Mouse (Mus musculus): ENCODE data around the gene Tesmin.
A peak's percentile ranks its signal among the peaks of the same experiment; 100 is the strongest.

Tesmin gene

DNA sequence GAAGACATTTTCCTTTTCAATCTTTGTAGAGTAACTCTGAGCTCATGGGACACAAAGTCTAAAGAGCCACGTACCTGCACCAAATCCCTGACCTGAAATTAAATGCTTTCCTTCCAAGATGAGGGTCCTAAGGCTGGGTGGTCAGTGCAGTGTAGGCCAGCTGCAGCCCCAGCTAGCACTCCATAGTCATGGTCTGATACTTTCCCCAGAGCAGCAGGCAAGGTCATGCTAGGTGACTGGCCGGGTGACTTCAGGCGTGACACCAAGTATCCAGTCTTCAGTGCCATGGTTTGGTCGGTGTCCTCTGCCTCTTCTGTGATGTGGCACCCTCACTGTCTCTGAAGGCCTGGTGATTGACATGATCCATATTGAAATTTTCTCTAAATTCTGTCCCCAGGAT, 11.4 kb downstream of the Tesmin start:
- DNase-seq: no peak

DNA sequence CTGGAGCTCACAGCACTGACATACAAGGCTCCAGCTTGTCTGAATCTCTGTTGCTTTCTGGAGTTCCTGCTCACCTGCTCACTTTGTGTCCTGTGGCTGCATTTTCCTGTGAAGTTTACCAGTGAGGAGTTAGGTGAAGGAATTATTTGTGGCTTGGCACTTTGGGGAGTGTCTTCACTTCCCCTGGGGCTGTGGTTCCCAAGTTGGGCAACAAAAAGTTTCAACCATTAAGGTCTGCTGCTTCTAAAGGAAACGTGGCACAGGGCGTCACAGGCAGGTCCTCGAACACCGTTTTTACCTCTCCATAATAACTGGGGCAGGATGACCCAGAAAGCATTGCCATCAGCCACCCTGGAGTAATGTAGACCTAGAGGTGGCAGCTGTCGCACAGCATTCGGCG, 12.8 kb downstream of the Tesmin start:
- DNase-seq: no peak

DNA sequence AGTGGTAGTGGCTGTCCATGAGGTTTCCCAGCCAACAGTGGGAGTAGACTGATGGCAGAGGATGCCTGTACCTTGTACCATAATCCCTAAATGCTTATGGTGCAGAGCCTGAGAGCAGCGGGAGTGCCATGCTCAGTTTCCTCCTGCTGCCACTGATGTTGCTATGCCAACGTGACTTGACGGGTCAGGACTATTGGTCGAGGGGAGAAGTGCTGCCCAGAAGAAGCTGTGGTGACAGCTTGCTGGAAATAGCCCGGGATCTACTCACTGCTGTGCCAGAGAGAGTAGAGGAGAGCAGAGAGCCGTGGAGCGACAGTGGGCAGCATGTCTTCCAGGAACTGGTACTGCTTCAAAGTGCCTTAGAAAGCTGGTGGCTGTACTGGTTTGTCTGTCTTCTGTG, 13.3 kb downstream of the Tesmin start:
- no peak for DNase-seq

- DNase-seq: no peak
Measured at GRCm38 (mm10) chr19:3402390-3402789, 13.7 kb downstream of the Tesmin start.

DNA sequence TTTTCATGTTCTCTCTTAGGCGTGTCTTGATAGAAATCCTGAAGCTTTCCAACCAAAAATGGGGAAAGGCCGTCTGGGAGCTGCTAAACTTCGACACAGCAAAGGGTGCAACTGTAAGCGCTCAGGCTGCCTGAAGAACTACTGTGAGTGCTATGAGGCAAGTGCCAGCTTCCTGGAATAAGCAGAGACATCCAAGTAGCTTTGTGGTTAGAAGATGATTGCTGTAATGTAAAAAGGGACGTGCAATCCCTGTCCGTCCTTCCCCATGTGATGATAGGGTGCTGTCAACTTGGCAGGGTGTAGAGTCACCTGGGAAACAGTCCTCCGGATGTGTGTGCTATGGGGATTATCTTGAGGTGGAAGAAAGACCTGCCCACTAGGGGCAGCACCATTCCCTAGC, 15.4 kb downstream of the Tesmin start:
- no peak for DNase-seq

DNA sequence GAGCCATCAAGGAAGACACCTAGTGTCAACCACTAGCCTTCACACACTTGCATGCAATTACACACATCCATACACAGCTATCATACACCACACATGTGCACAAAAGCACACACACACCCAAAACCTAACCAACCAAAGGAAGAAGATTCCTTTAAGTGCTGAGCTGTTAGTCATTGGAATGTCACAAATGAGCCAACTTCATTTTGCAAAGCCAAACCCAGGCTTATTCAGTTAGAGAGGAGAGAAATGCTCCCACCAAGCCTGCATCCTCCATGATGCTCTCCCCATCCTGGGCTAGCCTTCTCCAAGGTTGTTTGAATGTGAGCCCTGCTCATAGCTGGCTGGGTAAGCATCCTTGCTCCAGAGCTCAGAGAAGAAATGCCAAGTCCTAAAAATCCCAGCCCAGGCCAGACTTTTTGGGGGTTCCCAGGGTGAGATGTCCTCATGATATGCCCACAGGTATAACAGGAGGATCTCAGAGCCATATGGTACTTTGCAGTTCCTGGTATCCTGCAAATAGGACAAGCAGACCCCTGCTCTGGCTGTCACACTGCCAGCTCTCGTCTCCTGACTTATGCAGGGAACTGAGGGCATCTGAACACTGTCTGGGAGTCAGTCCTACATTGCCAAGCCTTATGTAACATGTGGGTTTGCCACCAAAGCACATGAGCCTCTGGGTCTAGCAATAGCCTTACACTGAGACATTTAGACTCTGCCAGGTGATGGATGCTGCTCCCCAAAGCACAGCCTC, 17.0 kb downstream of the Tesmin start:
- DNase-seq: no peak

DNA sequence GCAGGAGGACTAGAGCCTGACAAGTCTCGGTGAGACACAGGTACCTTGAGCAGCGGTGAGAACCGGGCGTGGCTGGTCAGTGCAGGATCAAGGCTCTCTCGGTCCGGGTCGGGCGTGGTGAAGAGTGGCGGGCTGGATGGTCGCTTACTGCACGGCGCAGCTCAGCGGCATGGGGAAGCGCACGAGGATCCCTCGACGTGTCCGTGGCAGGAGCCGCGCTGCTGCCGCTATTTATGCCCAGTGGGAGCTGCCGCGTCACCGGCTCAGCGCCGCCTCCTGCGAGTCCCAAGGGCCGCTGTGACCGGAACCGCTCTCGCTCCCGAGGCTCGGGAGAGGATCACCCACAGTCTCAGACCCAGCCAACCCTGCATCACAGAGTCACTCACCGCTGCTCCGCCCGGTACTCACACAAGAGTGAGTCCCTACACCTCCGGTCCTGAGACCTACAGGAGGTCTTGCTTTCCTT, 25.6 kb downstream of the Tesmin start, which contains the start of gene Gal:
TSS of gene Gal (minus strand) at position 277 of the 466 bp plus-strand sequence.
- DNase-seq: no peak

DNA sequence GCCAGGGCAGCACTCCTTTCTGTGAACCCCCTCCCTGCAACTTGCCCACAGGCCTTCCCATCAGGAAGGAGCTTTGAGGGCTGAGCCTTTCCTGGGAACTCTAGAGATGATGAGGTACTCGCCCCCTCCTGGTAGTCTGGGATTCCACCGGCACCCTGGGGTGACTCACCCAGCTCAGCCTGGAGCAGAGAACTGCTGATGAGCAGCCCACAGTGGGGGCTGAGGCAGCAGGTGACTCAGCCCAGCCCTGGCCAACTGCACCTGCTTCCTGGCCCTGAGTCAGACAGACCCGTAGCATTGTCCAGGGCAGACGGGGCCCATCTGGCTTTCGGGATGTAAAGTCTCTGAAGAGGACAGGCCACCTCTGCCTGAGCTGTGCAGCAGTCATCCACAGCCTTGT, 30.6 kb downstream of the Tesmin start:
- no peak for DNase-seq

- no peak for DNase-seq
Measured at GRCm38 (mm10) chr19:3422488-3422887, 33.8 kb downstream of the Tesmin start.

DNA sequence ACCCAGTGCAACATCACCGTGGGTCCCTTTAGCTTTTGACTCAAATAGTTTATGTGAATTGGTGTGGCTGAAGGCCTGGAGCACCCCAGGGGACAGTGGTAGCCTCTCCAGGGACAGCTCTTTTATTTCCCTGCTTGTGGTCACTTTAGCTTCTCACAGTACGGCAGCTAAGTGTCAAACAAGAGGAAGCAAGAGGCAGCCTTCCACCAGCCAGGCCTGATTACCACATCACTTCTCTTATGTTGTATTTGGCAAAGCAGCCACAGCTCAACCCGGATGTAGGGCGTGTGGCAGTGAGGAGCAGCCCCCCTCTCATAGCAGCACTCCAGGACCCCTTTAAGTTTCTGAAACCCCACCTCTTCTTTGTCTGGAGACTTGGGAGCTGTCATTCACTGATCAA, 34.3 kb downstream of the Tesmin start:
- peak; percentile 22 for DNase-seq

GRCm38 (mm10) chr19:3424214-3424613, 35.6 kb downstream of the Tesmin start:
- DNase-seq: no peak

GRCm38 (mm10) chr19:3428057-3428830, 39.6 kb downstream of the Tesmin start:
- no peak for DNase-seq

- no peak for DNase-seq
Measured at GRCm38 (mm10) chr19:3429156-3429816, 40.6 kb downstream of the Tesmin start.

DNA sequence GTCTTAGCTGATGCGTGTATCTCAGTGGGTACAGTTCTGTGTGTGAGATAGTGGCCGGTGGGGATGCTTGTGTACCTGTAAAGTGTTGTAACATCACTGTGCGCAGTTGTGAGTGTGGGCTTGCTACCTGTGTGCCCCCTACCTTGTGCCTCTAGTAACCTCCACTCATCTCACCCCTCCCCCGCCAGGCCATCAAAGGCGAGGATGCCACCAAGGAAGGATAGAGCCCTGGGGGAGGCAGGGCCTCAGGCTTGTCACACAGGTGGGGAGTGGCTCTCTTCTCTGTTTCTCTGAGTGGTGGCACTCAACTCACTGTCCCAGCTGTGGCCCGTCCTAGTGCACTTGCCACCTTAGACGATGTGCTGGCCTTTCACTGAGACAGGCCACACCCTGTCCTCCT, 42.4 kb downstream of the Tesmin start:
- DNase-seq: peak; percentile 56

- DNase-seq: no peak
Measured at GRCm38 (mm10) chr19:3431969-3432368, 43.3 kb downstream of the Tesmin start.

DNA sequence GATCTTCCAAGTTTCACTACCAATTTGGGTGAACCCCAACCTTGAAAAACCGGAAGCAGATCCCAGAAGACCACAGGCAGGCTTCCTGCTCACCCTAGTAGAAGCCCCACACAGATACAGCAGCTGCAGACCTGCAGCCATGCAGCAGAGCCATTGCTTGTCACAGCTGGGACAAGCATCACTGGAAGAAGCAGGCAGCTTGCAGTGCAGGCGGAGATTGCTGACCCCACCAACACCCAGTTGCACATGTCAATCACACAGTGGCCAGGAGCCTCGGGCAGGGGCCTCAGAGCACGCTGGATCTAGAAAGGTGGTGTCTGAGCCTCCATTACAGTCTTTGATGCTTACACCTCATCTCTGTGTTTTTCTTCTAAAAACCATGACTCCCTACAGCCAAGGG, 45.5 kb downstream of the Tesmin start:
- DNase-seq: no peak

GRCm38 (mm10) chr19:3434641-3435040, 46.0 kb downstream of the Tesmin start:
- DNase-seq: no peak

DNA sequence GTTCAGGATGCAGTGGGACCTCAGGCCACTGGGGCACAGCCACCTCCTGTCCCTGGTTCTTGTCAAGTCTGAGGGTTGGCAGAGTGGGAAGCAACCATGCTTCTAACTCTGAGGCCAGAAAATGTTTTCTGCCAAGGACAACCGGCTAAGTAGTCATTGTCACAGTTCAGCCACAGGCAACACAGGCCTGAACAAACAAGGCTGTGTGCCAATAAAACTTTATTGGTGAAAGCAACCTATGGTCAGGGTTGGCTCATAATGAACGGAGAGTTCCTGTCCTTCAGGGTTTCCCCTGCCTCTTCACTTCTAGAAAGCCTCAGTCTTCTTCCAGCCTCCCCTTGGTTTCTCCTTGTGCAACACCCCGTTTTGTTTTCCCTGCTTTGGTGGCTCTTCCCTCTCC, 47.2 kb downstream of the Tesmin start:
- no peak for DNase-seq

DNA sequence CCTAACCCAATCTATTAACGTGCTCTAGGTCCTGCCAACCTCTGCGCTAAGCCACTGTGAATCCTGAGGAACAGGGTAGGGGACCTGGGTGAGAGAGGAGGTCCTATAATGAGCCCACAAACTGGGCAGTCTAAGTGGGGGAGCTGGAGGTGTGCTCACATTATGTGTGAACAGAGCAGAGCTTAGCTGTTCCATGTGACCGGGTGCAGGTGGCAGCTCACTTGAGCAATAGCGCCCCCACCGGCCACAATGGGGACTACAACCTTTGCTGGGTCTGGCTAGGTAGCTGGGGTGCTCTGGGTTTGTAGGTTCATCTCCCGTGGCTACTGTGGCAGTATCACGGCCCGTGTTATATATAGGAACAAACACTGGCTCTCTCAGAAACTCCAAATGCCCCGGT, 48.2 kb downstream of the Tesmin start:
- DNase-seq: peak; percentile 72

DNA sequence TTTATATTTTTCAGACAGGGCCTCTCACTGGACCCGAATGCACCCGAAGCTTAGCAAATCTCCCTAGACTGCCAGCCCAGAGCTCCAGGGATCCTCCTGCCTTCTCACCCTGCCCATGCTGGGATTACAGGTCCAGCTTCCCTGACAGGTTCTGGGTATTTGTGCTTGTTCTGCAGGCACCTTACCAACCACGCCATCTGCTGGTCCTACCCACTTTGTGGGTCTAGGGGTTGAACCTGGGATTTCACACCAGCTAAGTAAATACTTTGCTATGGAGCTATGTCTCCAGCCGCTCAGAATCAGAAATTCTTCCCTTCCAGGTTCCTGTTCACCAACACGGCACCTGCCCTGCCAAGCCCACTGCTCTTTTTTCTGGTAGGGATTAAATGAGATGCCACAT, 49.3 kb downstream of the Tesmin start:
- peak; percentile 40 for DNase-seq

DNA sequence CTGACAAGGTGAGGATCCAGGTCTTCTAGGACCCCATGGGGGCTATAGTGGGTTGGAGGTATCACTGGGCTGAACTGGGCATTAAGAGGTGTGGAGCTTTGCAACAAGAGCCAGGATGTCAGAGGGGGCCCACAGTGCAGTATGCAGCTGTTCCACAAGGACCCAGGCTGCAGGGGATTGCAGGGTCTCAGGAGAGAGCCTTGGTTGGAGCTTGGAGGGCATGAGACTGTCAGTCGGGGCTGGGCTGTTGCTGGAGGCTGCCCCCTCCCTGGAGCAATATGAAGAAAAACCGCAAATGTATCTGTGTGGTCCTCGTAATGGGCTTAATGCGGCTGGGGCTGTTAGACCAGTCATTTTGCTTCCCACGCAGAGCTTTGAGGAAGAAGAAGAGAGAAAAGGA, 52.0 kb downstream of the Tesmin start:
- no peak for DNase-seq

DNA sequence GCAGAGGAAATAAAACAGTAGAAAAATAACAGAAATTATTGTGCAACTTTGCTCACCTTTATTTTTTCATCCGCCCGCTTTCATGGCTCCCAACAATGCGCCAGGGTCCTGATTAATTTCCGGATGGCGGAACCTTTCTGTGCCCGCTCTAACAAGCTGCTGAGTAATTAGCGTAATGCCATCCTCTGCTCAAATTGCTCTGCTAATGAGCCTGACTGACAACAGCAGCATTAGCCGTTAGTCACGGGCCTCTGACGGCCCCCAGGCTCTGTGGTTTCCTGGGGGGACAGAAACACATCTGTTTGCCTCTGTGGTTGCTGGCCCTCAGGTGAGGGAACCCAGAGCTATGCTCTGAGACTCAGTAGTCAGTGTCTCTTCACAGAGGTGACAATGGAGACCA, 52.4 kb downstream of the Tesmin start:
- DNase-seq: no peak

- DNase-seq: no peak
Measured at GRCm38 (mm10) chr19:3447348-3447747, 58.7 kb downstream of the Tesmin start.

GRCm38 (mm10) chr19:3449248-3449647, 60.6 kb downstream of the Tesmin start:
- no peak for DNase-seq
